Mouse (Mus musculus): Measurements from ENCODE around the gene Mrtfb. TPM values are rescaled to one million over a fixed set of nuclear protein-coding genes. Genes with fewer than 3 reads are reported as not detected.
"Not testable (repeated sequence)": the region's sequence is repeated elsewhere in the genome, so short reads cannot be mapped to it uniquely, and the experiment has no call there.

The Mrtfb gene
- polyA plus RNA-seq, 1 experiment from 2014 or later, result 12.3 TPM

DNA sequence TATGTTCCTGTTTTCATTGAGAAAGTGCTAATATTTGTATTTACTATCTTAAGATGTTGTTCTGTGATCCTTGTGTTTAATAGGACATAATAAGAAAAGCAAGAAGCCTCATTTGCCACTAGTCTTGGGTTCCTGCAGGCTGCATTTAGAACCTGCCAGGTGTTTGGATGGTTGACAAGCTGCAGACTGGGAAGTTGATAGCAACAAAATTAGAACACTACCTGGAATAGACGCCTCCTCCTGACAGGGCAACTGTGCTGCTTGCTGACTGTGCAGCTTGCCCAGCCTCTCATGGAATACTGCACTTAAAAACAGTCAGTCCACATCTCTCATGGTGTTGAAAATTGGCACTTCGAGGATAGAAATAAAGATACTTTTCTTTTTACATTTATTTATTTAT is 76.3 kb downstream of the Mrtfb start:
- WGBS, result 87% methylated on average over 2 of the region's 2 CpGs
- no peaks in the 10 kb centered on the region for H3K27me3 ChIP-seq
- no peak overlapping the region for H3K4me2 ChIP-seq
- H3K36me3 ChIP-seq, result no peaks in the 10 kb centered on the region
- H3K4me1 ChIP-seq (replicated peaks), result peaks cover 10% of the 10 kb centered on the region; the same call in 1 of the 2 replicates
- ATAC-seq (ENCODE audit: low FRiP score, low read depth), result no peak
- H3K9ac ChIP-seq, result no peak overlapping the region
- H3K9me3 ChIP-seq, result no peaks in the 10 kb centered on the region
- no peak overlapping the region for H3K27ac ChIP-seq (replicated peaks)
- H3K4me3 ChIP-seq, result no peak overlapping the region

DNA sequence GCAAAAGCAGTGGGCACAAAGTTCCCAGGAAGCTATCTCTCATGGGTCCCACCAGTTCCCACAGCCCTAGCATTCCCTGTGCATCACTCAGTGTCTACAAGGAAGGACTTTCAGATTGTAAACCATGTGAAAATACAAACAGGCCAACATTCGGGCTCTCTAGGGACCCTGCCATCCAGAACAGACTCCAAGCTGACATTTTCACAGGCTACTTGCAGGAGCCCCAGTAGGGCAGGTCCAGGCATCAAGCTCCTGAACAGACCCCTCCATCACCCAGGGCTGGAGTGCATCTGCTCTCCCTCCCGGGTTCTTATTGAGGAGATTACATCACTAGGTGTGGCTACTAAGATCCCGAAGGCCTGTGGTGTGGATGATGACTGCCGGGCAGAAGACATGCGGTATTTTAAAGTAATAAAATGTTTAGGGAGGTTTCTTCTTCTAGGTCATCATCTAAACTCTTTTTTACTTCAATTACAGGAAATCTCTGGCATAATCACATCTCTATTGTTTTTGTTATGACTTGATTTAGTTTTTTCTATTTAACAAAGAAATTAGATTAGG is 77.6 kb downstream of the Mrtfb start:
- WGBS, result 92% methylated on average over 5 of the region's 5 CpGs
- Histone ChIP-seq H3K9me3 (no peaks in the 10 kb centered on the region), H3K4me2 (no peak overlapping the region), H3K9ac (no peak overlapping the region), H3K27ac (replicated peaks) (no peak overlapping the region), H3K27me3 (no peaks in the 10 kb centered on the region), H3K4me1 (replicated peaks) (peaks cover 10% of the 10 kb centered on the region; the same call in 1 of the 2 replicates), H3K36me3 (no peaks in the 10 kb centered on the region), H3K4me3 (no peak overlapping the region)
- ATAC-seq (ENCODE audit: low FRiP score, low read depth), result no peak

DNA sequence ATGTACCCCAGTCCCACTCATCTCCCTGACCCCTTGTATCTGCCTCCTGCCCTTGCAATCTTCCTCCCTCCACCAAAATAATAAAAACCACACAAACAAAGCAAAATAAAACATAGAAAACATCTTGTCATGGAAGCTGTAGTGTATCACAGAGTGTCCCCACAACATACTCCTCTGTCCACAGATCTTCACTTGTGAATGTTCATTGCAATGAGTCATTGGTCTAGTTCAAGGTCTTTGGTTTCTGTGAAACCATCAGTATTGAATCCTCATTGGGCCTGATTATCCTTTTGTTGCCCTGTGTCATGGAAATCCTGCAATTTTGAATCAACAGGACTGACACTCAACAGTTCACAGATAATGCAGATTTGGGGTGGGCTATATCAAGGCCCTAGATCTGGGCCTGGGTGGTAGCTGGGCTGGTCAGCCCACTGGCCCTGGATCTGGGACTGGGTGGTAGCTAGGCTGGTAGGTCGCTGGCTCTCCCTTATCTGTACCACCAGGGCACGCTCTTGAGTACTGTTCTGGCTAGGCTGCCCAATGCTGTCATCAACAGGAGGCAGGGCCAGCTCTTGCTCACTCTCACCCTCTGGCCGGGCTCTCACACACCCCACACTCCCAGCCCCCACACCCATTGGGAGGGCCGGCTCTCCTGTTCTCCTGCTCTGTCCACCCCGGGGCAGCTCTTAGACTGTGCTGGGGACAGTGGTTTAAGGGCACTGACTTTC is 80.4 kb downstream of the Mrtfb start:
- no peaks in the 10 kb centered on the region for H3K4me1 ChIP-seq (replicated peaks)
- ATAC-seq (ENCODE audit: low FRiP score, low read depth), result no peak
- H3K9me3 ChIP-seq, result no peaks in the 10 kb centered on the region
- H3K27me3 ChIP-seq, result no peaks in the 10 kb centered on the region
- WGBS, result 86% methylated on average over 5 of the region's 5 CpGs
- H3K4me2 ChIP-seq, result no peak overlapping the region
- H3K36me3 ChIP-seq, result no peaks in the 10 kb centered on the region
- no peak overlapping the region for H3K27ac ChIP-seq (replicated peaks)
- no peak overlapping the region for H3K4me3 ChIP-seq
- H3K9ac ChIP-seq, result no peak overlapping the region

GRCm38 (mm10) chr16:13338094-13338493 is 81.8 kb downstream of the Mrtfb start:
- no peak overlapping the region for H3K4me3 ChIP-seq
- no peaks in the 10 kb centered on the region for H3K36me3 ChIP-seq
- ATAC-seq (ENCODE audit: low FRiP score, low read depth), result no peak
- H3K9me3 ChIP-seq, result no peaks in the 10 kb centered on the region
- H3K27me3 ChIP-seq, result no peaks in the 10 kb centered on the region
- no peak overlapping the region for H3K4me2 ChIP-seq
- H3K9ac ChIP-seq, result no peak overlapping the region
- H3K27ac ChIP-seq (replicated peaks), result no peak overlapping the region
- H3K4me1 ChIP-seq (replicated peaks), result no peaks in the 10 kb centered on the region
- WGBS, result 81% methylated on average over 4 of the region's 4 CpGs

- H3K9ac ChIP-seq, result no peak overlapping the region
- no peak overlapping the region for H3K27ac ChIP-seq (replicated peaks)
- ATAC-seq (ENCODE audit: low FRiP score, low read depth), result no peak
- 90% methylated on average over 6 of the region's 6 CpGs for WGBS
- H3K4me1 ChIP-seq (replicated peaks), result no peaks in the 10 kb centered on the region
- no peak overlapping the region for H3K4me2 ChIP-seq
- H3K27me3 ChIP-seq, result no peaks in the 10 kb centered on the region
- no peaks in the 10 kb centered on the region for H3K9me3 ChIP-seq
- H3K36me3 ChIP-seq, result no peaks in the 10 kb centered on the region
- no peak overlapping the region for H3K4me3 ChIP-seq
These were observed 83.2 kb downstream of the Mrtfb start for GRCm38 (mm10) chr16:13339433-13339832.

DNA sequence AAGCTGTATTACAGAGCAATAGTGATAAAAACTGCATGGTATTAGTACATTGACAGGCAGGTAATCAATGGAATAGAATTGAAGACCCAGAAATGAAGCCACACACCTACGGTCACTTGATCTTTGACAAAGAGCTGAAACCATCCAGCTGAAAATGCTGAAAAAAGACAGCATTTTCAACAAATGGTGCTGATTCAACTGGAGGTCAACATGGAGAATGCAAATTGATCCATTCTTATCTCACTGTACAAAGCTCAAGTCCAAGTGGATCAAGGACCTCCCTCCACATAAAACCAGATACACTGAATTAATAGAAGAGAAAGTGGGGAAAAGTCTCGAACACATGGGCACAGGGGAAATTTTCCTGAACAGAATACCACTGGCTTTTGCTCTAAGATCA is 89.5 kb downstream of the Mrtfb start:
- not testable (repeated sequence) for H3K4me1 ChIP-seq (replicated peaks); H3K4me2 ChIP-seq; H3K4me3 ChIP-seq; H3K9ac ChIP-seq; H3K27ac ChIP-seq (replicated peaks); H3K27me3 ChIP-seq; H3K9me3 ChIP-seq; ATAC-seq (ENCODE audit: low FRiP score, low read depth); H3K36me3 ChIP-seq
- WGBS, result 95% methylated on average over 2 of the region's 2 CpGs

DNA sequence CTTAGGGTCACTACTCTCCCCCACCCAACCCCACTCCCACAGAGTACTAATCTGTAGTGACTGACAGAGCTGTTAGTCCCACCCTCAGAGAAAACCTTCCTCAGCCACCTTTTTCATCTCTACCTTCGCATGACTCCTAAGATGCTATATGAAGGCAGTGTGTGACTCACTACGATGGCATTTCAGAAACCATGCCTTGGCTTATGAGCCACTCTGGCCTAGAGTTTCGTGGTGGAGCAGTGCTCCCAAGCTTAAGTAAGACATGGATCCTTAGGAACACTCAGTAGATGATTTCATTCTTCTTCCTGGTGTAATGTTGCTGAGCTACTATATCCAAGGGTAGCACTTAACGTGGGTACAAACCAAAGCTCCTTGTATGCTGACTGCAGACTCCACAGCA is 94.4 kb downstream of the Mrtfb start:
- no peaks in the 10 kb centered on the region for H3K9me3 ChIP-seq
- ATAC-seq (ENCODE audit: low FRiP score, low read depth), result no peak
- 97% methylated on average over 4 of the region's 4 CpGs for WGBS
- no peak overlapping the region for H3K4me3 ChIP-seq
- no peaks in the 10 kb centered on the region for H3K4me1 ChIP-seq (replicated peaks)
- H3K27ac ChIP-seq (replicated peaks), result no peak overlapping the region
- H3K9ac ChIP-seq, result no peak overlapping the region
- no peaks in the 10 kb centered on the region for H3K27me3 ChIP-seq
- no peak overlapping the region for H3K4me2 ChIP-seq
- H3K36me3 ChIP-seq, result no peaks in the 10 kb centered on the region

DNA sequence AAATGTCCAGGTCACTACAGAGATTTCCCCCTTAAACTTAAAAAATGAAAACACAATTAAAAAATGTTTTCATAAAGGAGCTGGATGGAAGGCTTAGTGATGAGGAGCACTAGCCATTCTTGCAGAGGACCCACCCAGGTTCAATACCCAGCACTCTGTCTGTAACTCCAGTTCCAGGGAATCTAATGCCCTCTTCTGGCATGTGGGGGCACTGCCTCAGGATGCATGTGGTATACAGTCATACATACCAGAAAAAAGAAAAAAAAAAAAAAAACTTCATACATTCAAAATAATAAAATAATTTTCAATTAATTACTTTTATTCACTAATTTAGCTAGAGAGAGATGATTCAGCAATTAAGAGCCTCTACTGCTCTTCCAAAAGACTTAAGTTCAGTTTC is 95.0 kb downstream of the Mrtfb start:
- Histone ChIP-seq H3K27me3 (no peaks in the 10 kb centered on the region), H3K9ac (no peak overlapping the region), H3K4me1 (replicated peaks) (no peaks in the 10 kb centered on the region), H3K4me3 (no peak overlapping the region), H3K27ac (replicated peaks) (no peak overlapping the region), H3K36me3 (no peaks in the 10 kb centered on the region), H3K4me2 (no peak overlapping the region), H3K9me3 (no peaks in the 10 kb centered on the region)
- no peak for ATAC-seq (ENCODE audit: low FRiP score, low read depth)

DNA sequence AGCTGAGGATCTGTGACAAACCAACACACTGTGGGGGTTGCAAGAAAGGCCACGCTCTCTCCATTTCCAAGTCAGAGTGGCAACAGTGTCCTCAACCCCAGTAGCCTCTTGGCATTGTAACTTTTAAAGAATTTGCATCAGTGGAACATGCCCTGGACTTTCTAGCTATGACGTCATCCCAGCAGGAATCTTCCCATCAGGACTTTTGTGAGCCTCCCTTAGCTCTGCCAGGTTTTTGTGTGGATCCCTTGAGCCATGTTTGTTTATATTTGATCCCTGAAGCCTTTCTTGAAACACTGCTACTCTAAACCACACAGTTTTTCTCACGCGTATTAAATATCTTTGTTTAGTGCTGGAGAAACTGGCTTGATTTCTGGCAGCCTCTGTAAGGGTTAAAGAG is 97.6 kb downstream of the Mrtfb start:
- 45% methylated on average over 4 of the region's 4 CpGs for WGBS
- Histone ChIP-seq H3K4me3 (no peak overlapping the region), H3K4me2 (no peak overlapping the region), H3K4me1 (replicated peaks) (peaks cover 23% of the 10 kb centered on the region), H3K9ac (no peak overlapping the region), H3K36me3 (no peaks in the 10 kb centered on the region), H3K9me3 (no peaks in the 10 kb centered on the region), H3K27ac (replicated peaks) (no peak overlapping the region), H3K27me3 (no peaks in the 10 kb centered on the region)
- no peak for ATAC-seq (ENCODE audit: low FRiP score, low read depth)

- H3K27me3 ChIP-seq, result no peaks in the 10 kb centered on the region
- no peaks in the 10 kb centered on the region for H3K36me3 ChIP-seq
- 65% methylated on average over 5 of the region's 5 CpGs for WGBS
- H3K4me1 ChIP-seq (replicated peaks), result peaks cover 28% of the 10 kb centered on the region
- ATAC-seq (ENCODE audit: low FRiP score, low read depth), result no peak
- H3K9me3 ChIP-seq, result no peaks in the 10 kb centered on the region
- H3K4me3 ChIP-seq, result no peak overlapping the region
- no peak overlapping the region for H3K4me2 ChIP-seq
- H3K9ac ChIP-seq, result no peak overlapping the region
- 0 out of 2 replicates have a peak overlapping the region, but pooled peaks have one; percentile 27 for H3K27ac ChIP-seq (replicated peaks)
These were observed 98.2 kb downstream of the Mrtfb start for GRCm38 (mm10) chr16:13354431-13354830.

DNA sequence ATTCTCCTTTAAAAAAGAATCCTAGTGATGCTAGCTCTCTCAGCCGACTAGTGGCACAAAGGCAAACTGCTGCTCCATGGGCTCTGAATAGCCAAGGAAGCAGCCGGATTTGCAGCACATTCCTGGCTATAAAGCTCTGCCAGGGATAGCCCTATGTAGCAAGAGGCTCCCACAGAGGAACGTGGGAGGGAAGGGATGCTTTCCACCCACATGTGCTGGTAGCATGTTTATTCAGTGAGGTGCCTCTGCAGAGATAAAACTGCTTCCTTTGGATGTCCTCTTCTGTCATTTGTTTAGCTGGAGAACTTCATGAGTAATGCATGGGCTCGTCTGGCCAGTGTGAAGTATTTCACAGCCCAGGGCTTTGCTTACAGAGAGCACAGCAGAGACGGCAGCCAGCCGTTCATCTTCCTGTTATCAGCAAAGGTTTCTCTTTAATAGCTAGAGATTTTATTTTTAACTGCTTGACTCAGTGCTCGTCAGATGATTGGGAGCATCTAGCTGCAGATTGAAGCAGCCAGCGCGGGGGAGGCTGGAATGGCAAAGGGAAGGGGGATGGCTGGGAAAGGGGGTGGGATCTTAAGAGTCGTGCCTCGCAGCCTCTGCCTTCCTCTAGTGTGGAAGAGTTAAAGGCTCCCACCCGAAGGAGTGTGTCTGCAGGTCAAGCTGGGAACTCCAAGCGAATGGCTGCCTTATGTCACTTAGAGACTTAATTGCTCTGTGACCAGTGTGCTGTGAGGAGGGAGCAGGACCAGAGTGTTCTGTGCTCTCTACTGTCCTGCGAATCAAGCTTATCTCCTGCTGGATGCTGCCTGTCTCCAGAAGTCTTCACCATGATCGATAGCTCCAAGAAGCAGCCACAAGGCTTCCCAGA is 101.8 kb downstream of the Mrtfb start:
- peak overlapping the region; percentile 55 for H3K4me2 ChIP-seq
- H3K36me3 ChIP-seq, result no peaks in the 10 kb centered on the region
- no peaks in the 10 kb centered on the region for H3K9me3 ChIP-seq
- peaks cover 38% of the 10 kb centered on the region for H3K4me1 ChIP-seq (replicated peaks)
- H3K27ac ChIP-seq (replicated peaks), result peak overlapping the region; percentile 83
- H3K4me3 ChIP-seq, result peak overlapping the region; percentile 32
- peak overlapping the region; percentile 39 for H3K9ac ChIP-seq
- peak; percentile 83 for ATAC-seq (ENCODE audit: low FRiP score, low read depth)
- 18% methylated on average over 15 of the region's 15 CpGs for WGBS
- H3K27me3 ChIP-seq, result no peaks in the 10 kb centered on the region

- no peaks in the 10 kb centered on the region for H3K36me3 ChIP-seq
- peak overlapping the region; percentile 39; the same call in 1 of the 2 replicates for H3K9ac ChIP-seq
- no peaks in the 10 kb centered on the region for H3K9me3 ChIP-seq
- peak overlapping the region; percentile 83 for H3K27ac ChIP-seq (replicated peaks)
- H3K4me1 ChIP-seq (replicated peaks), result peaks cover 38% of the 10 kb centered on the region
- no peak for ATAC-seq (ENCODE audit: low FRiP score, low read depth)
- peak overlapping the region; percentile 55 for H3K4me2 ChIP-seq
- peak overlapping the region; percentile 32 for H3K4me3 ChIP-seq
- no peaks in the 10 kb centered on the region for H3K27me3 ChIP-seq
These were observed 102.5 kb downstream of the Mrtfb start for GRCm38 (mm10) chr16:13358741-13359140.
